Mouse (Mus musculus) bone marrow macrophage, adult 2 months (primary cell): ENCODE measurements around the gene Rpl31.

Experiments used
- CTCF ChIP-seq: IDR thresholded peaks from 2 replicates; pipeline ENCODE4 v1.5.1; 2012; ENCODE audit warnings: low read depth, mild to moderate bottlenecking, low read length, moderate library complexity
- POLR2A ChIP-seq: IDR thresholded peaks from 2 replicates; pipeline ENCODE4 v1.6.1; 2012; ENCODE audit warnings: mild to moderate bottlenecking, low read depth, low read length, borderline replicate concordance

GRCm38 (mm10) chr1:39367601-39368266 is at the start of gene Rpl31:
- TF ChIP-seq CTCF (no peak), POLR2A (no peak)
